Mouse (Mus musculus): ENCODE results near the gene Tex2. TPM values are rescaled to one million over a fixed set of nuclear protein-coding genes. Genes with fewer than 3 reads are reported as not detected.

Tex2 gene
- polyA plus RNA-seq, 1 experiment from 2014 or later = 13.1 TPM

DNA sequence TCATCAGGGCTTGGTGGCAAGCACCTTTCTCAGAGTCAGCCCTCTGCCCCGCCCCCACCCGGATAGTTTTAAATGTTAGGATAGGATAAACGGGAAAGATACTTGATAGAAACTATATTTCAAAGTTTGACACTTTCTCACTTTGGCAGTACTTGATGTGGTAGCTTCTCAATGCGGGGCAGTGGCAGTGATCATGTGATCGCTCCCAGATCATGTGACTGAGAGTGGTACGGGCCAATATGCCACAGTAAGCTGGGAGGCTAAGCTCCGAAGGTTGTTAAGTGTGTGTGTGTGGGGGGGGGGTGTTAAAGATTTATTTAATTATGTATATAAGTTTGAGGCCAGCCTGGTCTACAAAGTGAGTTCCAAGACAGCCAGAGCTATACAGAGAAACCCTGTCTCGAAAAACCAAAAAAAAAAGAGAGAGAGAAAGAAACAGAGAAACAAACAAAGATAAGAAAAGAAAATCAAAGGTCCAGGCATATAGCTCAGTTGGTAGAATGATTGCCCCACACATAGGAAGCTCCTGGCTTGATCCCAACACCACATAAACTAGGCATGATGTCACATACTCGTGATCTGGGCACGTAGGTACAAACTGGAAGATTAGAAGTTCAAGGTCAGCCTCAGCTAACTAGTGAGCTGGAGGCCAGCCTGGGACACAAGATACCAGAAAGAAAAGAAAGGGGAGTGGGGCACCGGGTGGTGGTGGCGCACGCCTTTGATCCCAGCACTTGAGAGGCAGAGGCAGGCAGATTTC is 4.8 kb upstream of the Tex2 start:
- no peak overlapping the region for H3K4me3 ChIP-seq

DNA sequence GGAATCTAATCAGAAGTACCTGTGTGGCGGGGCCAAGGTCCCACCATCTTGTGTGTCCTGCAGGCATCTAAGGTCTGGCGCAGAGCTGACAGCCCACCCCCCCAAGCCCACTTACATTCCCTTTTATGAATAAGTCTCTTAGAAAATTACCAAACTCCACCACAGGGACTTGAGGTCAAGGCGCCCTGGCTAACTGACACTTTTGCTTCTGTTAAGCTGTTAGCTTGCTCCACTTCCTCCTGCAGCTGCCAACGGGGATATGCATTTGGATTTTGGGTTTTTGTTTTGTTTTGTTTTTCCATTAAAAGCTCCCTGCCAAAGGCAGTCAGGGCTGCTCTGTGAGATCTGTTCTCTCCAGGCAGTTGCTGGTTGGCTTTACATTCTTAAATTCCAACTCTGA is 2.3 kb upstream of the Tex2 start:
- Histone ChIP-seq H3K4me3 (no peak overlapping the region), H3K4me1 (peaks cover 47% of the 10 kb centered on the region), H3K36me3 (no peaks in the 10 kb centered on the region), H3K9me3 (no peaks in the 10 kb centered on the region), H3K4me2 (no peak overlapping the region), H3K27me3 (replicated peaks) (no peaks in the 10 kb centered on the region), H3K9ac (no peak overlapping the region), H3K27ac (replicated peaks) (no peak overlapping the region)
- 71% methylated on average over 4 of the region's 4 CpGs for WGBS
- no peak for ATAC-seq (ENCODE audit: extremely low read depth, insufficient number of reproducible peaks, low FRiP score, low TSS enrichment)

More for the DNA sequence above, 4.8 kb upstream of the Tex2 start:
- no peaks in the 10 kb centered on the region for H3K27me3 ChIP-seq (replicated peaks)
- H3K9ac ChIP-seq = no peak overlapping the region
- WGBS = 76% methylated on average over 13 of the region's 13 CpGs
- H3K4me1 ChIP-seq = peaks cover 51% of the 10 kb centered on the region
- no peaks in the 10 kb centered on the region for H3K36me3 ChIP-seq
- H3K4me2 ChIP-seq = no peak overlapping the region
- no peak overlapping the region for H3K27ac ChIP-seq (replicated peaks)
- no peak for ATAC-seq (ENCODE audit: extremely low read depth, insufficient number of reproducible peaks, low FRiP score, low TSS enrichment)
- no peaks in the 10 kb centered on the region for H3K9me3 ChIP-seq

DNA sequence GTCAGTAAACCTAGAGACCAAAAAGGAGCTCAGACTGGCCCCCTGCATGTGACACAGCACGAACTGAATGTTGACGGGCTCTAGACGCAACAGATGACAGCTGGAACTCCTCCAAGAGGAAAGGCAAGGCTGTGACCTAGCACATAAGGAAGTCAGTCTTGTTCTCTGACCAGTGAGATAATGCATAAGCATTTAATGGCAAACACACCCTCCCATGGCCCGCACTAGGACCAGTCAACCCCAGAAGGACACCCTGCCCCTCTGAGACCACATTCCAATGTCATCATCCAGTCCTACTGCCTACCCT is 1.1 kb upstream of the Tex2 start:
- no peak overlapping the region for H3K9ac ChIP-seq
- H3K27ac ChIP-seq (replicated peaks) = peak overlapping the region; percentile 61
- H3K4me3 ChIP-seq = no peak overlapping the region
- H3K36me3 ChIP-seq = no peaks in the 10 kb centered on the region
- no peaks in the 10 kb centered on the region for H3K9me3 ChIP-seq
- 20% methylated on average over 4 of the region's 4 CpGs for WGBS
- no peaks in the 10 kb centered on the region for H3K27me3 ChIP-seq (replicated peaks)
- peaks cover 47% of the 10 kb centered on the region for H3K4me1 ChIP-seq
- ATAC-seq (ENCODE audit: extremely low read depth, insufficient number of reproducible peaks, low FRiP score, low TSS enrichment) = no peak
- H3K4me2 ChIP-seq = 0 out of 2 replicates have a peak overlapping the region, but pooled peaks have one; percentile 2

DNA sequence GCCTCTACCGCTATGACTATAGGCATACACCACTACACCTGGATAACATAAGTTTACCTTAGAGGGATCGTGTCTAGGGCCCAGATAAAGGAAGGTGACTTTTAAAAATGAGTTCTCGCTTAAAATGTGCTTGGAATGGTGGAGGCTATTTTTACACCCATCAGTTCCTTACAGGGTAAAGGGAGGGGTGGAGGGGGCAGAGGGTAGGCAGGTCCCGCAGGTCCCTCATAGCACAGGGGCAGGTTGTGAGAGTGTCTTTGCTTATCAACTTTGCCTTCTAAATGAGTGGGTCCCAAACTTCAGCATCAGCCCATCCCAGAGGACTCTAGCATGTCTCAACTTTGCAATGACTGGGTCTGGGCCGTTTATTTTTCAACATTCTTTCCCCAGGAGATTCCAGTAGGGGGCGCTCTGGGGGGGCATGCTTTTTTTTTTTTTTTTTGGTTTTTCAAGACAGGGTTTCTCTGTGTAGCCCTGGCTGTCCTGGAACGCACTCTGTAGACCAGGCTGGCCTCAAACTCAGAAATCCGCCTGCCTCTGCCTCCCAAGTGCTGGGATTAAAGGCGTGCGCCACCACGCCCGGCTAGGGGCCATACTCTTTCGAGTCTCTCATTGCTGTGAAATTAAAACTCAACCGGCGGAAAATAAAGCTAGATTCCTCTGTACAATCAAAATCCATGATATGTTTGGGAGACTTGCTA is 565 bp upstream of the Tex2 start:
- Histone ChIP-seq H3K9ac (peak overlapping the region; percentile 73), H3K27ac (replicated peaks) (peak overlapping the region; percentile 94), H3K4me1 (peaks cover 49% of the 10 kb centered on the region), H3K4me3 (peak overlapping the region; percentile 92), H3K9me3 (no peaks in the 10 kb centered on the region), H3K36me3 (no peaks in the 10 kb centered on the region), H3K4me2 (peak overlapping the region; percentile 78), H3K27me3 (replicated peaks) (no peaks in the 10 kb centered on the region)
- ATAC-seq (ENCODE audit: extremely low read depth, insufficient number of reproducible peaks, low FRiP score, low TSS enrichment) = no peak
- 51% methylated on average over 15 of the region's 15 CpGs for WGBS

DNA sequence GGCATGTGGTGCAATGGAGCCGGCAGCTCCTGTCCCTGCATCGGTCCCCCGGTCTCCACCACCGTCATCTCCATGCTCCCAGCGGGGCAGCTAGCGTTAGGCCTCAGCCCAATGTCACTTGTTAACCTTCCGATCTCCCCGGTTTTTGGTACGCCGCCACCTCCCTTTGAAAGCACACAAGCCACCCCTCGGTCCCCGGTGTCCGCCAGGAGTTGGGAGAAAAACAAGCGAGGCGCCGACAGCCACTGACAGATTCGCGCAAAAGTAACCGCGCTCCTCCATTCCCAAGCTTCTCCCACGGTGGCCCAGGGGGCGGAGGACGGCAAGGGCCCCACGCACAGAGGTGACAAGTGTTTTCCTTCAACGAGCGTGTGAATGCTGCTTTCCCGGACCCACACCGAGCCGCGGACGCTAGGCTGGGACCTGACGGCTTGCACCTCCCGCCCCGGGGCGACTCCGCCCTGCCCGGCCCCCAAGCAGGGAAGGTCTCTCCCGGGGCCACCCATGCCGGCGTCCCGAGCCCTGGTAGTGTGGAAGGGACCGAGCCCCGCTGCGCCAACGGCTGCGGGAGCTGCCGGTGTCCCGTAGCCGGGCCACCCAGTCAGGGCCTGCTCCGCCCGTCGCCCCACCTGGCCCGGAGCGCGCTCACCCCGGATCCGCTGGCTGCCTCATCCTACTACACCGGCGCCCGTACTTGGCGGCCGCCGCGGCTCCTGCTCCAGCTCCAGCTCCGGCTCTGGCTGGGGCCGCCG is 838 bp downstream of the Tex2 start:
- peak overlapping the region; percentile 92 for H3K4me3 ChIP-seq
- peak; percentile 35; the same call in 1 of the 2 replicates for ATAC-seq (ENCODE audit: extremely low read depth, insufficient number of reproducible peaks, low FRiP score, low TSS enrichment)
- peak overlapping the region; percentile 97 for H3K9ac ChIP-seq
- no peaks in the 10 kb centered on the region for H3K36me3 ChIP-seq
- no peaks in the 10 kb centered on the region for H3K27me3 ChIP-seq (replicated peaks)
- H3K4me1 ChIP-seq = peaks cover 52% of the 10 kb centered on the region
- under 1% methylated on average over 62 of the region's 67 CpGs for WGBS
- peak overlapping the region; percentile 78 for H3K4me2 ChIP-seq
- H3K9me3 ChIP-seq = no peaks in the 10 kb centered on the region
- peak overlapping the region; percentile 94 for H3K27ac ChIP-seq (replicated peaks)

- peaks cover 50% of the 10 kb centered on the region for H3K4me1 ChIP-seq
- H3K9me3 ChIP-seq = peaks cover under 1% of the 10 kb centered on the region; the same call in 1 of the 2 replicates
- no peaks in the 10 kb centered on the region for H3K27me3 ChIP-seq (replicated peaks)
- H3K36me3 ChIP-seq = peaks cover under 1% of the 10 kb centered on the region
- H3K4me3 ChIP-seq = no peak overlapping the region
- no peak for ATAC-seq (ENCODE audit: extremely low read depth, insufficient number of reproducible peaks, low FRiP score, low TSS enrichment)
- H3K9ac ChIP-seq = peak overlapping the region; percentile 50
- 58% methylated on average over 8 of the region's 8 CpGs for WGBS
- no peak overlapping the region for H3K4me2 ChIP-seq
- peak overlapping the region; percentile 53; the same call in 1 of the 2 replicates for H3K27ac ChIP-seq (replicated peaks)
Observed at GRCm38 (mm10) chr11:106609731-106610130, 3.5 kb downstream of the Tex2 start.

DNA sequence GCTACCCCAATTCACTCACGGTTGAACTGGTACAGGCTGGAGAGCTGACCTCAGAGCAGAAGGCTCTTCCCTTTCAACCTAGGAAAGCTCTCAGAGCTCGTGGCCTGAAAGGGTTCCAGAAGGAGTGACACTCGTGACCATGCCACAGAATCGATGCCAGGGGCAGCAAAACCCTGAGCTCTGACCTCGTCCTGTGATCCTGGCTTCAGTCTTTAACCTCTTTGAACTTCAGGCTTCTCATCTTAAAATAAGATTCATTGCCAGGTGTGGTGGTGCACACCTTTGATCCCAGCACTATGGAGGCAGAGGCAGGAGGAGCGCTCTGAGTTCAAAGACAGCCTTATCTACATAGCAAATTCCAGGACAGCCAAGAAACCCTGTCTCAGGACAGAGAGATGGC is 5.9 kb downstream of the Tex2 start:
- Histone ChIP-seq H3K27ac (replicated peaks) (no peak overlapping the region), H3K36me3 (peaks cover 6% of the 10 kb centered on the region), H3K4me1 (peaks cover 38% of the 10 kb centered on the region), H3K27me3 (replicated peaks) (no peaks in the 10 kb centered on the region), H3K4me3 (no peak overlapping the region), H3K4me2 (no peak overlapping the region), H3K9ac (no peak overlapping the region), H3K9me3 (peaks cover 5% of the 10 kb centered on the region)
- ATAC-seq (ENCODE audit: extremely low read depth, insufficient number of reproducible peaks, low FRiP score, low TSS enrichment) = no peak
- 76% methylated on average over 6 of the region's 6 CpGs for WGBS

DNA sequence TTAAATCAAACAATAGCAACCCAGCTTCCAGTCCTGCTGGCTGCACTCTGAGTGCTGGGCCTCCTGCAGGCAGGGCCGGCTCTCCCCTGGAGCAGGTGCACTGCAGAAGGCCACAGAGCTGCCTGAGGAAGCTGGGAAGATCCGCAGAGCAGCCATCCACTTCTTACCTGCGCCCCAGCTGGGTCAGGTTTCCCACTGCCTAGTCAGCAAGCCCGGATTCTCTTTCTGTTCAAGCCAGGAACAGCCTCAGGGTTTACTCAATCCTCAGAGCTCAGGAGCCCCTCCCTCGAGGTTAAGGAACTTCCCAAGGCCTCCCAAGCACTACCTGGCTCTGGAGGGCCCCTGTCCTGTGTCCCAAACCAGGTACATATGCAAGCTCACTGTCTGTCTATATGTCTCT is 7.2 kb downstream of the Tex2 start:
- Histone ChIP-seq H3K36me3 (peaks cover 6% of the 10 kb centered on the region), H3K4me2 (no peak overlapping the region), H3K27ac (replicated peaks) (no peak overlapping the region), H3K4me3 (no peak overlapping the region), H3K9me3 (peaks cover 5% of the 10 kb centered on the region), H3K27me3 (replicated peaks) (no peaks in the 10 kb centered on the region), H3K9ac (no peak overlapping the region), H3K4me1 (peaks cover 35% of the 10 kb centered on the region)
- ATAC-seq (ENCODE audit: extremely low read depth, insufficient number of reproducible peaks, low FRiP score, low TSS enrichment) = no peak
- 61% methylated on average over 5 of the region's 5 CpGs for WGBS

- 88% methylated on average over 11 of the region's 11 CpGs for WGBS
- Histone ChIP-seq H3K36me3 (peaks cover 6% of the 10 kb centered on the region), H3K4me1 (peaks cover 20% of the 10 kb centered on the region), H3K4me2 (no peak overlapping the region), H3K27ac (replicated peaks) (no peak overlapping the region), H3K4me3 (no peak overlapping the region), H3K27me3 (replicated peaks) (no peaks in the 10 kb centered on the region), H3K9me3 (peaks cover 5% of the 10 kb centered on the region), H3K9ac (no peak overlapping the region)
- ATAC-seq (ENCODE audit: extremely low read depth, insufficient number of reproducible peaks, low FRiP score, low TSS enrichment) = no peak
Observed at GRCm38 (mm10) chr11:106603230-106603629, 10.0 kb downstream of the Tex2 start.

- Histone ChIP-seq H3K27me3 (replicated peaks) (no peaks in the 10 kb centered on the region), H3K9me3 (peaks cover 5% of the 10 kb centered on the region), H3K4me3 (no peak overlapping the region), H3K4me2 (no peak overlapping the region), H3K36me3 (peaks cover 6% of the 10 kb centered on the region), H3K4me1 (peaks cover 33% of the 10 kb centered on the region), H3K27ac (replicated peaks) (no peak overlapping the region), H3K9ac (no peak overlapping the region)
- no peak for ATAC-seq (ENCODE audit: extremely low read depth, insufficient number of reproducible peaks, low FRiP score, low TSS enrichment)
- WGBS = 72% methylated on average over 5 of the region's 5 CpGs
Observed at GRCm38 (mm10) chr11:106600124-106600523, 13.1 kb downstream of the Tex2 start.

GRCm38 (mm10) chr11:106599345-106599744 is 13.9 kb downstream of the Tex2 start:
- WGBS = 78% methylated on average over 7 of the region's 7 CpGs
- Histone ChIP-seq H3K36me3 (peaks cover 1% of the 10 kb centered on the region), H3K9ac (no peak overlapping the region), H3K27ac (replicated peaks) (no peak overlapping the region), H3K4me3 (no peak overlapping the region), H3K4me1 (peaks cover 33% of the 10 kb centered on the region), H3K4me2 (no peak overlapping the region), H3K27me3 (replicated peaks) (no peaks in the 10 kb centered on the region), H3K9me3 (peaks cover under 1% of the 10 kb centered on the region)
- ATAC-seq (ENCODE audit: extremely low read depth, insufficient number of reproducible peaks, low FRiP score, low TSS enrichment) = no peak

Data from heart, embryonic 13.5 days (tissue).